Mouse (Mus musculus) heart, embryonic 14.5 days (tissue): ENCODE results near the gene Gcn1l1. TPM values are rescaled to one million over a fixed set of nuclear protein-coding genes. Genes with fewer than 3 reads are reported as not detected.
A peak's percentile ranks its signal among the peaks of the same experiment; 100 is the strongest.

ENCODE experiments used
- ATAC-seq: fragments of 200-750 bp; cut with Nextera tagmentation; 2 replicates; pipeline ENCODE4 v1.8.0; 2017; ENCODE audit warnings: low read depth, moderate TSS enrichment; ENCODE audit not compliant: insufficient number of reproducible peaks, insufficient read depth, low FRiP score
- H3K27ac ChIP-seq, 2 experiments: fragments of 200-500 bp in 1 of 2; fragments of 300-500 bp in 1 of 2; sonication (generic) in 1 of 2; replicated peaks in 1 of 2; 2 replicates each; pipeline ENCODE4 v1.5.1; 2012 to 2014; ENCODE audit warnings: low read depth in 2 of 2, low read length in 2 of 2, control low read depth in 1 of 2, mild to moderate bottlenecking in 1 of 2, mixed read lengths in 1 of 2; ENCODE audit not compliant: control insufficient read depth in 1 of 2, insufficient read depth in 1 of 2
- H3K27me3 ChIP-seq: fragments of 300-500 bp; sonication (generic); 2 replicates; pipeline ENCODE4 v1.6.1; 2014; ENCODE audit warnings: mild to moderate bottlenecking, low read length, control low read depth; ENCODE audit not compliant: control insufficient read depth, insufficient read depth
- H3K36me3 ChIP-seq: fragments of 300-500 bp; sonication (generic); 2 replicates; pipeline ENCODE4 v1.6.1; 2014; ENCODE audit warnings: mild to moderate bottlenecking, control low read depth, low read length, mixed read lengths; ENCODE audit not compliant: control insufficient read depth, insufficient read depth
- H3K4me1 ChIP-seq, 2 experiments: fragments of 200-500 bp in 1 of 2; fragments of 300-500 bp in 1 of 2; sonication (generic) in 1 of 2; 2 replicates each; pipeline ENCODE4 v1.6.1; 2012 to 2014; ENCODE audit warnings: low read length in 2 of 2, control low read depth in 1 of 2, mixed read lengths in 1 of 2; ENCODE audit not compliant: control insufficient read depth in 2 of 2, insufficient read depth in 2 of 2
- H3K4me2 ChIP-seq: fragments of 300-500 bp; sonication (generic); 2 replicates; pipeline ENCODE4 v1.6.1; 2014; ENCODE audit warnings: mild to moderate bottlenecking, low read length
- H3K4me3 ChIP-seq, 2 experiments: fragments of 200-500 bp in 1 of 2; fragments of 300-500 bp in 1 of 2; sonication (generic) in 1 of 2; 2 replicates each; pipeline ENCODE4 v1.5.1; 2012 to 2014; ENCODE audit warnings: low read length in 2 of 2, mild to moderate bottlenecking in 2 of 2, control low read depth in 1 of 2, low read depth in 1 of 2, moderate library complexity in 1 of 2; ENCODE audit not compliant: control insufficient read depth in 1 of 2, insufficient read depth in 1 of 2
- H3K9ac ChIP-seq: fragments of 300-500 bp; sonication (generic); 2 replicates; pipeline ENCODE4 v1.6.1; 2014; ENCODE audit warnings: mild to moderate bottlenecking, low read length
- H3K9me3 ChIP-seq: fragments of 300-500 bp; sonication (generic); 2 replicates; pipeline ENCODE4 v1.6.1; 2016; ENCODE audit warnings: low read length, control low read depth; ENCODE audit not compliant: control insufficient read depth
- WGBS: fragments of 180-500 bp; shearing (Covaris S2); extraction: QIAGEN DNeasy Blood & Tissue Kit; methylation state at CpG from one replicate; pipeline ENCODE4 v1.1.7; 2014; 5-methylcytosine and 5-hydroxymethylcytosine counted together
- polyA plus RNA-seq: library from polyadenylated mRNA; unstranded; fragments of >200 nt; fragmentation: Nextera tagmentation; extraction: Ambion mirVana; gene quantifications from 2 replicates; pipeline ENCODE4 v1.2.1, GENCODE M21; 2014

Gcn1l1 gene
- polyA plus RNA-seq, 1 experiment from 2014 or later, result 26.3 TPM

- H3K9ac ChIP-seq, result peak overlapping the region; percentile 50; the same call in 1 of the 2 replicates
- no peaks in the 10 kb centered on the region for H3K9me3 ChIP-seq
- WGBS, result 40% methylated on average over 8 of the region's 8 CpGs
- peak overlapping the region; percentile 32 to 69 for H3K27ac ChIP-seq
- H3K4me2 ChIP-seq, result peak overlapping the region; percentile 48
- peaks cover 63 to 80% of the 10 kb centered on the region in 2 experiments for H3K4me1 ChIP-seq
- no peak overlapping the region for H3K4me3 ChIP-seq
- ATAC-seq, result no peak
- H3K36me3 ChIP-seq, result no peaks in the 10 kb centered on the region
- no peaks in the 10 kb centered on the region for H3K27me3 ChIP-seq
These were observed 30.2 kb upstream of the Gcn1l1 start for GRCm38 (mm10) chr5:115534856-115535255.

DNA sequence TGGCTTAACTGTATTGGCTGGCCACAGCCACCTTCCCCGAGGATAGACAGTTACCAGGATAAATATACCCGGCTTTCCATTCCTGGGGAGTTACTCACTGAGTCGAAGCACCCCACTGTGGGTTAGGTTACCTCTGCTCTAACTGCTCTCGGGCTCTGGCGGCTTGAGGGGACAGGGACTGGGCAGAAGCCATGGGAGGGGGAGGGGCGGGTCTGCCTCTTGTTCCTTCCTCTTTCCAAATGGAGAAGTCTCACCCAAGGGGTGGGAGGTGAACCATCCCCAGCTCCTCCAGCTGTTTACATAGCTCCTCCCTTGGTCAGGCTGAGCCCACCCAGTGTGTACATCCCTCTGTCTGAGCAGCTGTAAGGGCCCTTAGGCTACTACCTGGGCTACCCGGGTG is 29.4 kb upstream of the Gcn1l1 start:
- H3K4me1 ChIP-seq, result peaks cover 55 to 72% of the 10 kb centered on the region in 2 experiments
- no peak overlapping the region for H3K4me3 ChIP-seq
- peak overlapping the region in 1 of 2 experiments; percentile 69; a peak in 2 of 4 replicates for H3K27ac ChIP-seq
- no peak for ATAC-seq
- H3K4me2 ChIP-seq, result no peak overlapping the region
- WGBS, result 38% methylated on average over 7 of the region's 7 CpGs
- H3K27me3 ChIP-seq, result no peaks in the 10 kb centered on the region
- H3K36me3 ChIP-seq, result no peaks in the 10 kb centered on the region
- H3K9ac ChIP-seq, result peak overlapping the region; percentile 25; the same call in 1 of the 2 replicates
- no peaks in the 10 kb centered on the region for H3K9me3 ChIP-seq

DNA sequence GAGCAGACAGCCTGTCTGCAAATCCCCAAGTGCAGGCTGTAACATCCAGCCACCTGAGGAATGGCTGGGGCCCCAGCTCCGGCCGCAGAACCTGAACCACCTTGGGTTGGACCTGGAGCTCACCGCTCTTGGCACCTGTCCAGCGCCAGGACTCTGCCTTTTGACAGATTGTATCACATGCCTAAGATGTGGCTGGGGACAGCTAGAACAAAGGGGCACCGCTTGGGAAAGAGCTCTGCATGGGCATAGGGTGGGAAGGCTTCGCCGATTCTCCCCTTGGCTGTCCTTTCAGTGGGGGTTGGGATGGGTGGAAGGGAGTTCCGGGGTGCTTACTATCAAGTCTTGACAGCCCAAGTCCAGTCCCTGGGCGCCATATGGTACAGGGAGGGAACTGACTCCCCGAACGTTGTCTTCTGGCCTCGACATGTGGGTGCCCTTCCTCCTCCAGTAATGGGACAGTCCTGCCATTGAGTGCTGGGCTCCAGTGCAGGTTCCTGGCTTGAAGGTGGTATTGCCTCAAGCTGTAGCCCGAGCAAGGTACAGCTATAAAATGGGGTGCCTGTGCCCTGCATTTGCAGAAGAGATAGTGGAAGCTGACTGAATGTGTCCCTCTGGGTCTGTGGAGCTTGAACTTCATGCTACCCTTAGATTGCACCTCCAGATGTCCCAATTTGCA is 26.9 kb upstream of the Gcn1l1 start:
- peak overlapping the region; percentile 26 for H3K4me2 ChIP-seq
- peak overlapping the region; percentile 45; the same call in 1 of the 2 replicates for H3K9ac ChIP-seq
- WGBS, result 59% methylated on average over 13 of the region's 13 CpGs
- H3K36me3 ChIP-seq, result no peaks in the 10 kb centered on the region
- H3K27ac ChIP-seq, result 0 out of 4 replicates have a peak overlapping the region, but pooled peaks of 1 of the 2 experiments have one; percentile 28
- peaks cover 44 to 59% of the 10 kb centered on the region in 2 experiments for H3K4me1 ChIP-seq
- H3K27me3 ChIP-seq, result no peaks in the 10 kb centered on the region
- ATAC-seq, result no peak
- H3K4me3 ChIP-seq, result no peak overlapping the region
- no peaks in the 10 kb centered on the region for H3K9me3 ChIP-seq

DNA sequence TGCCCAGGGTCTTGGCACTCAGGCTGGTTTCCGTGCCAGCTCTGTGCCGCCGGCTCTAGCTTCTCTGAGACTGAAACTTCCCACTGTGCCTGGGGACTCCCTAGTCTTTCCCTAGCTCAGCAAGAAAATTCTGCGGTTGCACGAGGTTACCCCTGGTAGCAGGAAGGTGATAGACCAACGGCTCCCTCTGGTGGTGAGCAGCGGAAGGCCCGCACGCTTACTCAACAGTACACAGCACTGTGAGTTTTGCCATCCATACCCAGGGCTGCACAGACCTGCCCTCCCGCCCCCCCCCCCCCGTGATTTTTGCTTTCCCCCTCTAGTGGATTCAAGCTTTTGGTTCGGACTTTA is 26.4 kb upstream of the Gcn1l1 start:
- Histone ChIP-seq H3K27ac (0 out of 4 replicates have a peak overlapping the region, but pooled peaks of 1 of the 2 experiments have one; percentile 28), H3K36me3 (no peaks in the 10 kb centered on the region), H3K4me3 (no peak overlapping the region), H3K9me3 (no peaks in the 10 kb centered on the region), H3K4me1 (peaks cover 44 to 59% of the 10 kb centered on the region in 2 experiments), H3K27me3 (no peaks in the 10 kb centered on the region), H3K9ac (peak overlapping the region; percentile 45; the same call in 1 of the 2 replicates), H3K4me2 (peak overlapping the region; percentile 26)
- 2% methylated on average over 12 of the region's 12 CpGs for WGBS
- ATAC-seq, result peak; percentile 68

GRCm38 (mm10) chr5:115542635-115543384 is 22.2 kb upstream of the Gcn1l1 start:
- peaks cover 39% of the 10 kb centered on the region for H3K36me3 ChIP-seq
- no peak for ATAC-seq
- H3K4me2 ChIP-seq, result peak overlapping the region; percentile 47
- peaks cover 33 to 47% of the 10 kb centered on the region in 2 experiments for H3K4me1 ChIP-seq
- H3K9ac ChIP-seq, result peak overlapping the region; percentile 62
- H3K27me3 ChIP-seq, result no peaks in the 10 kb centered on the region
- no peak overlapping the region for H3K4me3 ChIP-seq
- peak overlapping the region; percentile 82 to 91 for H3K27ac ChIP-seq
- H3K9me3 ChIP-seq, result no peaks in the 10 kb centered on the region
- 56% methylated on average over 19 of the region's 19 CpGs for whole genome bisulfite sequencing

DNA sequence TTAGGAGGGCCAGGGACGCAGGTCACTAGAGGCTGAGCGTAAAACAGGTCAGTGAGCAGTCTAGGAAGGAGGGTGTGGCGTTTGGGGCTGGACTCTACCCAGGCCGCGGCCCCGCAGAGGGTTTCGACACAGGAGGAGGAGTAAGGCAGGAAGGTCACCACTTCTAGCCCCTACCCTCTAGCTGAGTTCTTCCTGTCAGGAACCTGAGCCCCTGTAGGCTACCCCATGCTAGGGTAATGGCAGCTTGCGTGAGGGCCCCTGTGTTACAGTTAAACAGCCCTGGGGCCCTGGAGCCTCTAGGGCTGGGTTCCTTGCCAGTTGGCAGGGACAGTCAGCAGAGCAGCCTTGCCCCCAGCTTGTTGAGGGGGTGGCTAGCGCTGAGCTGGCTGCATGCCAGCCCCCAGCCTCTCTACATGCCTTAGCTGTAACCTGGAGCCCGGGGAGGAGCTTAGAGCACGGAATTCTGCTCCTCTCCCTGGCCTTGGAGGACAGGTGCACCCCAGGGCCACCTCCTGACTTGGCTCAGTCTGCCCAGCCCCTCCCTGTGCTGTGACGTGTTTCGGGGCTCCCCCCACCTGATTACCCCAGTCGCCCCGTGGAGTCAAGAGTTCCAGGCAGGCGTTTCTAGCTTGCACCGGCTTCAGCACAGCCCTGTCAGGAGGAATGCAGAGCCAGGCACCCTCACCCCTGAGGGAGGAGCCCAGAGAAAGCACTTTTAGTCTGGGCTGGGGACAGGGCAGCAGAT is 21.4 kb upstream of the Gcn1l1 start:
- H3K4me3 ChIP-seq, result peak overlapping the region in 1 of 2 experiments; percentile 12; a peak in 2 of 4 replicates
- no peaks in the 10 kb centered on the region for H3K9me3 ChIP-seq
- WGBS, result 23% methylated on average over 17 of the region's 17 CpGs
- H3K4me2 ChIP-seq, result peak overlapping the region; percentile 47
- H3K4me1 ChIP-seq, result peaks cover 25 to 39% of the 10 kb centered on the region in 2 experiments
- peaks cover 47% of the 10 kb centered on the region for H3K36me3 ChIP-seq
- no peaks in the 10 kb centered on the region for H3K27me3 ChIP-seq
- peak overlapping the region; percentile 62 for H3K9ac ChIP-seq
- H3K27ac ChIP-seq, result peak overlapping the region; percentile 82 to 91
- peak; percentile 57 for ATAC-seq

- no peaks in the 10 kb centered on the region for H3K27me3 ChIP-seq
- H3K27ac ChIP-seq, result peak overlapping the region in 1 of 2 experiments; percentile 91; a peak in 1 of 4 replicates
- ATAC-seq, result no peak
- no peak overlapping the region for H3K4me3 ChIP-seq
- H3K4me2 ChIP-seq, result no peak overlapping the region
- H3K9ac ChIP-seq, result peak overlapping the region; percentile 62; the same call in 1 of the 2 replicates
- WGBS, result 59% methylated on average over 18 of the region's 18 CpGs
- peaks cover 58% of the 10 kb centered on the region for H3K36me3 ChIP-seq
- no peaks in the 10 kb centered on the region for H3K9me3 ChIP-seq
- peaks cover 25 to 34% of the 10 kb centered on the region in 2 experiments for H3K4me1 ChIP-seq
These were observed 20.3 kb upstream of the Gcn1l1 start for GRCm38 (mm10) chr5:115544655-115545185.
